Mouse (Mus musculus) ovary, postnatal 10 days (tissue): ENCODE measurements around the gene Ncaph.
"Not testable (repeated sequence)": the region's sequence is repeated elsewhere in the genome, so short reads cannot be mapped to it uniquely, and the experiment has no call there.

ENCODE experiments used
- DNase-seq: peaks from one replicate; pipeline ENCODE4 v3.0.0; 2022; ENCODE audit warnings: low spot score

Gene Ncaph

DNA sequence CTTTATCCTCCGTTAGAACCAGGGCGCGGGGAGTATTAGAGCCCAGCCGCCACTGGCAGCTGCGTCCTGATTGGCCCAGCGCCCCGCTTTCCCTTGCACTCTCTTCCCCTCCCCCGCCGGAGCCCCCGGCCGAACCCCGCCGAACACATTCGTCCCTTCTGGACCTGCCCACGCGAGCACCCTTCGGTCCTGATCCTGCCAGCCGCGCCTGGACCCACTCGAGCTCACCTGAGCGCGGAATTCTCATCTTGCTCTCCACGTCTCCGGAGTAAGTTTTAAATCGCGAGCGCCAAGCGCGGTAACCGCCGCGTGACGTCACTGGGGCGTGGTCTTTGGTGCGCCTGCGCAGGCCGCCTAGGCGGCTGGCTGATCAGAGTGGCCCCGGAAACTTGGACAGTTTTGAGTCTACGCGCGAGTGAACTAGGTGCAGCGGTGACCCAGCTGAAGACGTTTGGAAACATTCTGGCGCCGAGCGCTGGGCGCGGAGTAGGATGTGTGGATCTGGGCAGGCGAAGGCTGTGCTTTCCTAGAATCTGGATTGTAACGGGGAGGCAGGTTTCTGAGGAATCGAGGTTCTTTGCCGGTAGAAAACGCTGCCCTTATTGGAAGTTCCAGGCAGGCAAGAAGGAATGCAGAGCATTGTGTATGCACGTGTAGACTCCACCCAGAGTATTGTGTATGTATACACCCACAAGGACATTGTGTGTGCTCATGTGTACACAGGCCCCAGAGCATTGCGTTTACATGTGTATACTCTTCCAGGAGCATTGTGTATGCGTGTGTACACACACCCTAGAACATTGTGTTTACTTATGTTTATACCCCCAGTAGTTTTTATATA is at the start of gene Ncaph:
Gene Ncaph, minus strand, starts transcription at position 334 of the 841 bp plus-strand sequence.
- peak; percentile 96 for DNase-seq

DNA sequence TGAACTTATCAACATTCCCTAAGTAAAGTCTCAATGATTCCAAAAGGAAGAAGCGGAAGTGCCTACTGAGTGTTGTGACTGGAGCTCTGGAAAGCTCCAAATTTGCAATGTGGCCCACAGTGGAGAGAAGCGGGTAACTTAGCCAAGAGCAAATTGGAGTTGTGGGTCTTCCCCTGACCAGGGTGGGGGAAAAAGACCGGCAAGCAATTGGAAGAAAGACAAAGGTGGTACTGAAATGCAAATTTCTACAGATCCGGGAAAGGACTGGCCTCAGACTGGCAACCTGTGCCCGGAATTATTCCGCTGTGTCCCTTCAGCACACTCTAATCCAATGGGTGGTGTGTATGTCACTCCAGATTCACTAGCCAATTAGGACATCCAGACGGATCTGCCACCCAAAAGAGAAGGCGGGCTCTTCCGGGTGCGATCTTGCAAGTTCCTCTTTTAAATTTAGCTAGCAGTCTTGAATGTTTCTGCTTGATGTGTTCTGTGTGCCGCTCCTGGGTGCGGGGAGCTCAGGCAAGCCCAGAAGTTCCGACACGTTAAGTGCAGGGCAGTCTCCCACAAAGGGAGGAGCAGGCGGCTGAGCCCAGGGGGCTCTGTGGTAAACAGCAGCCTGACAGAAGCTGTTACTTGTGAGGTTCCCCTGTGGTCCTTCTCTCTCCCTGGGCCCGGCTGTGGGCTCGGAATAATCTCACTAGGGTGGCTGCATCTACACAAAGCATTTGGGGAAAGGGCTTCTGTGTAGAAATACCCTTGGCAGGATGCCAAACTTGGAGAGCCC is 49.0 kb upstream of the Ncaph start:
- peak; percentile 47 for DNase-seq

DNA sequence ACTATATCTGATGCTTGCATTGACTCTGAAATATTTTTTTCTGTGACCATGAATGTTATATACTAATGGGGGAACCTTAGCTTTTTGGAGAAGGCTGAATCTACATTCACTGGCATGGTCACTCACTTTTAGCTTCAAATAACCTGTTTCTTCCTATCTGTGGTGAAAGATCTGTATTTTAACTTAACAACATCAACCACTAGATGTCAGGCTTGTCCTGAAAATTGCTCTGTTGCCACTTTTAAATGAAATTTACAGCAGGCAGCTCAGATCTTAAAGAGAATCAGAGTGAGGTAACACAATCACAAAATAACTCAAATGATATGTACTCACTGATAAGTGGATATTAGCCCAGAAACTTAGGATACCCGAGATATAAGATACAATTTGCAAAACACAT is 32.5 kb upstream of the Ncaph start:
- DNase-seq, result not testable (repeated sequence)

DNA sequence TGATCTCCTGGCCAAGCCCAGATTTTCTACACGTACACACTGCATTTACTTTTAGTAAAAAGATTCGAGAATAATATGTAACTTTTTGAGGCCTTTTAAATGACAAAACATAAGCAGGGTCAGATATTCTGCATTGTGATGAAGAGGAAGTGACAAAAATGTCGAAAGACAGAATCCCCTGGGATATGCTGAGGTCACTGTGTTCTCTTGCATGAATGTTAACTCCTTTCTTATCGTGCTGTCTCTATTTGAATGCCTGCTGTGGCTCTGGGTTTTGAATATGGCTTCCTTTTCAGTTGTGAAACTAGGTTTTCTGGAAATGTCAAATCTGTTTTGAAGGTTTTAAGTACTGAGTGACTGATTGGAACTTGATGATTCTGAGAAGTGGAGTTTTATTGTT is 31.9 kb upstream of the Ncaph start:
- DNase-seq, result no peak

DNA sequence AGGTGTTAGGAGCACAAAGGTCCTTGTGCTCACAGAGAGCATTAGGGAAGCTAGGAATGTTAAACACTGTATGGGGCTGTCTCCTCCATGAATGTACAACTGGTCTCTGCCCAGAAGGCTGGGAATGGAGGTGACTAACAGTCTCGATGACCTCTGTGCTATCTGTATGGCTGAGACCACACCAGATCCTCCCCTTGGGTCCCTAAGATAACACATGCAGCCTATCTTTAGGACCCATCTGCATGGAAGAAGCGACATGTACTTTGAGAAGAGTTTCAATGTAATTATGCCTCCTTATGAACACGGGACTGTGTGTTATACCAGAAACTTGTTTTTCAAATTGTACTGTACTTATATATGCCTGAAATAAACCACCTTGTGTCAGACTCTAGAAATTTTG is 11.9 kb upstream of the Ncaph start:
- DNase-seq, result no peak

DNA sequence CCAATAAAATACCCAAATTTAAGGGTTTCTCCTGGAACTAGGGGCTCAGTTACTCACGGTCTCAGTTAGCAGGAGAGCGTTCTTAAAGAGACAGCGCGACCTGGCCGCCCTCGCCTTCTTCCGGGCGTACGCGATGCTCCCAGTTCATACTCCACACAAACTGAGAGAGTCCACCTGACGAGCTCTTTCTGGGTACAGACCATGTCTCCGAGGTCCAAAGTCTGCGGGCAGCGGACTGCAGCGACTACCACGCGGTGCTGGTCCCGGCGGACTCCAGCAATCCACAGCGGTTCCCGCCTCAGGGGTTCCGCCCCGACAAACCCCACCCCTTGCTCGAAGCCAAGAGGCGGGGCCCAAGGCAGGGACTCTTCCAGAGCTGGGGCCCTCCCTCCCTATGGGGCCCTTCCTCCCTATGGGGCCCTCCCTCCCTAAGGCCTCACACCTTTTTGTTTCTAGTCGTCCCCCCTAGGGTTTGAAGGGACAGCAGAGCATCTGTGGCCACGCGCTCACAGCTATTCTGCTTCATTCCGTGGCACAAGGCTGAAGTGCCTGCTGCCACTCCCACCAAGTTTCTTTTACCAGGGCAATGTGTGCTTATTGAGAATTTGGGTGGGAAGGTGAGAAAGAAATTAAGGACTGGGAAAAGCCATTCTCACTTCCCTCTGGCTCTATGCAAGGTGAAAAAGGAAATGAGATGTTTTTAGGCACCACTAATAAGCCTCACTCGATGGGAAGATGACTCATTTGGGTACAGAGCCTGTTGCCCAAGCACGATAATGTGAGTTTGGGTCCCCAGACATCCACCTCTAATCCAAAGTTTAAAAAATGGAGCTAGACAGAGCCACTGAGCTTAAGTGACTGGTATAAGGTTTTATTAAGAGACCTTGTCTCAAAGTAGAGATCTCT is 9.7 kb upstream of the Ncaph start, which contains the start of gene Itpripl1:
Gene Itpripl1, minus strand, starts transcription at position 285 of the 906 bp plus-strand sequence.
- DNase-seq, result peak; percentile 42

DNA sequence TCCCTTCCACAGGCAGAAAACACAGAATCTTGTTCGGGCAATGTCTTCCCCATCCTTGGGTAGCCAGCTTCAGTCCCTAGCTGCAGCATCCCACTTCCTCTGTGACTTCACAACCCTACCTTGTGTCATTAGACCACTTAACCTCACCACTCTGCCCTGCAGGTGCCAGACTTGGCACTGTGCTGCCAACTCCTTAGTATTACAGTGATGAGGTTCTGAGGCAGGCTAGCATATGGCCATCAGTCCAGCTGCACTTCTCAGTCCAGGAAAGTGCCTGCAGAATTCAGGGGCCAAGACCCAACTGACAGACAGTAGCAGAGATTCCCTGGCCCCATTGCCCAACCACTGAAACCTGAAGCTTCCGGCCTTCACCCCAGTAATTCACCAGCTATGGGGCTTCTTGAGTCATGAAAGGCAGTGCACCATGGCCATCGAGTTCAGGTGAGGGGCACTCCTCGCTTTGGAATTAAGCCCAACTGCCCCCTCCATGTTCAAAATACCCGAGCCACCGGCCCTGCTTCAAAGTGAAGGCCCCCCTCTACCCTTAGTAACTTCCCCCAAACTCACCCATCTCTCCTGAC is 8.9 kb upstream of the Ncaph start:
- DNase-seq, result no peak

DNA sequence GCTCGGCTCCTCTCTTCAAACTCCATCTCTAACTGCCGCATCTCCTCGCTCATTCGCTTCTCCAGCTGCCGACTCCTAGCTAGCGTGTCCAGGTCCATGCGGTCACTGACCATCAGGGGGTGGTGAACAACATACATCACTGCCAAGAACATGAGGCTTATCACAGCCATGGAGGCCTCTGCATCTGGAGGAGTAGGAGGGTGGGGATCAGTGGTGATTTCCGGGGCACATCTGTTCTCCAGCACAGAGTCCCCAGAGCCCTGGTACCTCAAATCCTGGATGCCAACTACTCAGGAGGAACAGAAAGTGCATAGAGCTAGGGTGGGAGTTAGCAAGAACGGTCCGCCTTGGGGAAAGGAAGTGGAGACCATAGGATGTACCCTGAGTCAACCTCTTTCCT is 8.3 kb upstream of the Ncaph start:
- DNase-seq, result no peak

DNA sequence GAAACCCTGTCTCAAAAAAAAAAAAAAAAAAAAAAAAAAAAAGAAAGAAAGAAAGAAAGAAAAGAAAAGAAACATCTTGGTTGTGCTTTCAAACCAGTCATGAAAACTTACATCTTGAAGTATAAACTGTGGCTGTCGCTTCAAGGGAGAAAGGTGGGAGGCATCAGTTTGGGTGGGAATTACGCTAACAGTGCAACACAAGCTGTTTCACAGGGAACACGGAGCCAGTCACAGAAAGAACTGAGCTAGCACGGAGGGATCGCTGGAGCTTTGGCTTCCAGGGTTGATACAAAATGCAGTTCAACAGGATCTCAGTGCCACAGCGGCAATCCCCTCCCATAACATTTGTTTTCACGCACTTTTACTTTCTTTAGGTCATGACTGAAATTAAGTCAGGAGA is 6.3 kb upstream of the Ncaph start:
- DNase-seq, result no peak

DNA sequence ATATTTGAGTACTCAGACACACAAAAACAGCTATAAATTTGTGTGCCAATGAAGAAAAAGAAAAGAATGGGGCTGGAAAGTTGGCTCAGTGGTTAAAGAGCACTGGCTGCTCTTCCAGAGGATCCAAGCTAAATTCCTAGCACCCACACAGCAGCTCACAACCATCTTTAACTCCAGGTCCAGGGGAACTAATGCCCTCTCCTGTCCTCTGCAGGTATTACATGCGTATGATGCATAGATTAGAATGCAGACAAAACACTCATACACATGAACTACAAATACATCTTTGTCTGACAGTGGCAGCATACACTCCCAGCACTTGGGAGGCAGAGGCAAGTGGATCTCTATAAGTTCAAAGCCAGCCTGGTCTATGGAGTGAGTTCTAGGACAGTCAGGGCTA is 5.9 kb upstream of the Ncaph start:
- no peak for DNase-seq

DNA sequence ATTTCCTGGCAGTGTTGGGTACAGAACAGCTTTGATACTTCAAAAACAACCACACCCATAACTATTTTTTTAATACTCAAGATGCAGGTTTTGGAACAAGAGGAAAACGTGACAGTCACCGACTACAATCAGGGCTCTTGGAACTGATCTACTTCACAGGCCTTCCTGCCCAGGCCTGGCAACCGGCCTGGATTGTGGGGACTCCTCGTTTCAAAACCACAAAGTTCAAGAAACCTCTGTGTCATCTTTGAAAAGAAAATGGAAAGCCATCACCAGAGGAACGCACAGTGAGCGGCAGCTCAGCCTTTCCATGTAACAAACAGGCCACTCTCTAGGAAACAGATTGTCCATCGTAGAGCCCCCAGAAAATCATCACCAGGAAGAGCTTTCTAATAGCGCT is 5.3 kb upstream of the Ncaph start:
- no peak for DNase-seq

DNA sequence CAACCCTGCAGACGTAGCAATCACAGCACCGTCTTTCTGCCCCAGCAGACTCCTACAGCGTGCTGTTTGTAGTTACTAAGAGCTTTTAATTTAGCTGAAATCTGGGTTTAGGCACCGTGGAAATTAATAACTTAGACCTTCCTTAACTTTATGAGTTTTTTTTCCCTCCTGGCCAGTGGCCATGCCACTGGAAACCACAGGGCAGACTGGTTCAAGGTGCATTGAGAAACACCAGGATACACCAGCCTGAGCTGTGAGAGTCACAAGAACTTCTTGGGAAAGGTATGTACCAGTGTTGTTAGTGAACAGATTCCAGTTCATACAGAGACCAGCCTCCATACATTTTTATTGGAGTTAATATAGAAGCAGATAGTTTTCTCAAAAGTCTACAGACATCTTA is 4.7 kb upstream of the Ncaph start:
- no peak for DNase-seq

DNA sequence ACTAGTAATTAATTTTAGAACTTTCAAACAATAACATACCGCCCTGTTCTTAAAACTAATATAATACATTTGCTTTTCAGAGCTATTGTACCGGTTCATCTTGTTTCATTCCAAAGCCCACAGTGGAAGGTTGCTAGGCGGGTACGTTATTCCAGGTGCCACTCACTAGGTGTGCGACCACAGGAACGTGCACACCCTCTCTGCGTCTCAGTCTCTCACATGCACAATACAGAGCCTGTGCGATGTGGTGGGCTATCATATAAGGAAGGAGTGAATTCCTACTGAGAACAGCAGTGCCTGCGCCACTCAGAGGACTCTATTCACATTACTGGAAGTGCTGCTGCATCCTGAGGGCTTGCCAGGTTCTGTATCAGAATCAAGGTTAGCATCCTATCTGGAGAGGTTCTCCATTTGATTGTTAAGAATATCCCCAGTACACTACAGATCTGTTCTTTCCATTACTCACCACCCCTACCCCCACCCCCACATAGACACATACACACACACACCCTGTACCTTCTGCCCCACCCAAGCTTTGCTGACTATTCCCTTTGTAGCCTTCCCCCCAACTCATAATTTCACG is 4.2 kb upstream of the Ncaph start:
- DNase-seq, result no peak

DNA sequence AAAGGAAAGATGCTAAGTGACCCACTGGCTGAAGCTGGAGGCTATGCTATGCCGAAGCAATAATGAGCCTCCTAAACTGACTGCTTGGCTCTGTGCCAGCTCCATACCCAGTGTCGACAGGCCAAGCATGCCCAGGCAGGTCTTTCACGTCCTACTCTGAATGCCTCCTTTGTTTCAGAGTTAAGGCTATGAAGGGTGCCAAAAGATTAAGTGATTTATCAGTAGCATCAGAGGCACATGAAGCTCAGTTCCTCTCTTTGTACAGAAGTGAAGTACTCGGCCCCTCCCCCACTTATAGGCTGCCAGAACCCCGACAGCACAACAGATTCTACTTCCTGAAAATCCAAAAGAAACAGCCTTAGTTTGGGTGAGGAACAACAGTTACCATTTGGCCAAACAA is 3.2 kb upstream of the Ncaph start:
- DNase-seq, result no peak

DNA sequence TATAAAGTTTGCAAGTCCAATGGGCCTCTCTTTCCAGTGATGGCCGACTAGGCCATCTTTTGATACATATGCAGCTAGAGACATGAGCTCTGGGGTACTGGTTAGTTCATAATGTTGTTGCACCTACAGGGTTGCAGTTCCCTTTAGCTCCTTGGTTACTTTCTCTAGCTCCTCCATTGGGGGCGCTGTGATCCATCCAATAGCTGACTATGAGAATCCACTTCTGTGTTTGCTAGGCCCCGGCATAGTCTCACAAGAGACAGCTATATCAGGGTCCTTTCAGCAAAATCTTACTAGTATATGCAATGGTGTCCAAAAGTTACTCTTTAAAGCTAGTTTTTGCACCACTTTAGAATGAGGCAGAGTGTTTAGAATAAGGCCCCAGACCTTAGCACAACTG is 1.5 kb upstream of the Ncaph start:
- DNase-seq, result not testable (repeated sequence)

DNA sequence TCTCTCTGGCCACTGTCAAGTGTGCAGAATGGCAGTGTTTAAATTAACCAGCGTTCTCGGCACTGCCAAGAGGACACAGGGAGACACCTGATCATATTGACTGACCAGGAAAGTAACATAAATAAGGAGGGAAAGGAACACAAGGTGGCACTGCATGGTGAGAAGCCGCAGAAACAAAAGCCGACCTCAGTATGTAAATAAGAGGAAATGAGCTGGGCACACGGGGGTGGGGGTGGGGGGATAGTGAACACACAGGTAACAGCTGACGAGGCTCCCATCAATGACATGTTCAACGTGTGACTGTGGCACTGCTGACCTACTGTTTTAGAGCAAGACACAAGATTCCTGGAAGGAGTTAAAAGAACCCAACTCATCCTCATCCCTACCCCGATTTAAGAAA is 2.4 kb downstream of the Ncaph start:
- DNase-seq, result no peak

DNA sequence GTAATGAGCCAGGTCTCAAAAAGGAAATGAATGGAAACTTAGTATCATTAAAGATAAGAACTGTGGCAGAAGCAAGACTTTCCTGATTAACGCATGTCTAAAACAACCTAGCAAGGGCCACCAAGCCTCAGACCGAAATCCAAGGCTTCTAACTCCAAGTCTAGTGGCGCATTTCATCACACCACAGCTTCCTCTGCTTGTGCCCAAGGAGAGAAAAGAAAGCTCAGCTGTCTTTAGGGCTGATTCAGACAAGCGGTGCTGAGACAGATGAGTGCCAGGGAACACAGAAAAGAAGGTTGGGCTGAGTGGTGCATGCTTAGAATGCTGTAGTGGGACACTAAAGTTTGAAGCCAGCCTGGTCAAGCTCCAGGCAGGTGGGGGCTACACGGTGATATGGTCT is 4.8 kb downstream of the Ncaph start:
- DNase-seq, result no peak

DNA sequence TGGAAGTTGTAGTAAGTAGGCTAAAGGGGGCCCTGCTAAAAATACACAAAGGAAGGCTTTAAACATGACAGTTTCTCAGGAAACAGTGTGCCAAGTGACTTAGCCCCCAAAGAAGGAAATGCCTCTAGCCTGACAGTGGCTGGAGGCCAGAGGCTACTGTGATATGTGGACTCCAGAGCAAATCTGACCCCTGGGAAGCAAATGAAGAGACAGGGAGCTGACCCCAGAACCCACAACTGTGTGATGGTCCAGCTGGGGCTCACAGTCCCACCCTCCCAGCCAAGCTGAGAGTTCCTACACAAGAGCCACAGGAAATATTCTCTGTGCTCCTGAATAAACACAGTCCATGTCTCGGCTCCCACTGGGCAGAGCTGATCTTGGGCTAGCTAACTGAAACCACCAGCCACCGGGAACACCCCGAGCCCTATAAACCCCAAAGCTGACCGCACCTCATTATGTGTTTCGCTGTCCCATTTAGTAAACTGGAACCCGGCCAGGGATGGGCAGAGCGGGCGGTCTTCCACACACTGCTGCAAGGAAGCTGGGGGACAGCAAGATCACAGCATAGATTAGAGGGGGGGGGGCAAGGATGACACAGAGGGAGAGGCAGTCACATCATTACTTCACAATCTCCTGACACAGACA is 12.0 kb downstream of the Ncaph start:
- DNase-seq, result no peak

DNA sequence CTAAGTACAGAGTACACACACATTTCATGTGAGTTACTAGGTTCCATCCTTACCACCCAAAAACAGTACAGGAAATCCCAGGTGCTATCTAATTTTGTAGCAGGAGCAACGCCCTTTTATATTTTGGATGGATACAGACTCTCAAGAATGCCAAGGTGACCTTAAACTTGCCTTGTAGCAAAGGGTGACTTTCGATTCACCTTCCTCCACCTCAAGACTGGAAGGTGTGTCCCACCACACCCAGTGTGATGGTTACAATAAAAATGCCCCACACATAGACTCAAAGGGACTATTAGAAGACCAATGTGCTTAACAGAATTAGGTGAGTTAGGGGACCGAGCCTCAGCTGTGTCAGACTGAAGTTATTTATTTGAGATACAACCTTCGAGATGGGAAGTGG is 24.8 kb downstream of the Ncaph start:
- DNase-seq, result no peak

DNA sequence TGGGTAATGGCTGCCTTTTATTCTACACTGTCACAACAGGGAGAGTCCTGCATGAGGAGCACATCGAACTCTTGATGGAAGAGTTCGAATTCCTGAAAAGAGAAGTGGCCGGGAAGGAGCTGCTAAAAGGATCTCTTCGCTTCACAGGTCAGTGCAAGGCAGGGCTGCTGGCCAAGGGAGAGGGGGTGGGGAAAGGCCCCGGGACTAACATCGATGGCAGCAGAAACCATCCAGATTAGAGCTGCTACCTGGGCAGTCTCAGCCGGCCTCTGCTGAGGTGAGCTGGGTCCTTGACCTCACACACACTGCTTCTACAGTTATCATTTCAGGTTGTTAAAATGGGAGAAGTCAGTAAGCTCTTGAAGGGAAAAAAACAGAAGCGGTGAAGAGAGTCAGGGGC is 41.8 kb downstream of the Ncaph start:
- DNase-seq, result no peak

DNA sequence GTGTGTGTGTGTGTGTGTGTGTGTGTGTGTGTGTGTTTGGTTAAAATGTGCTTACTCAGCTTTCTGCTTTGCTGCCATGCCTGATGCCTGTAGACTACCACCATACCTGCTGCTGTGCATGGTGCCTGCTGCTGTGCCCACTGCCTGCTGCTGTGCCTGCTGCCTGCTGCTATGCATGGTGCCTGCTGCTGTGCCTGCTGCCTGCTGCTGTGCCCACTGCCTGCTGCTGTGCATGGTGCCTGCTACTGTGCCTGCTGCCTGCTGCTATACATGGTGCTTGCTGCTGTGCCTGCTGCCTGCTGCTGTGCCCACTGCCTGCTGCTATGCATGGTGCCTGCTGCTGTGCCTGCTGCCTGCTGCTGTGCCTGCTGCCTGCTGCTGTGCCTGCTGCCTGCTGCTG is 43.6 kb downstream of the Ncaph start:
- not testable (repeated sequence) for DNase-seq
